Mouse (Mus musculus) myocyte (in vitro differentiated cells): Measurements from ENCODE around the gene Neurl1b. TPM values are rescaled to one million over a fixed set of nuclear protein-coding genes. Genes with fewer than 3 reads are reported as not detected.

Experiments
- H3K27me3 ChIP-seq: one replicate; pipeline ENCODE4 v1.6.1; 2011; ENCODE audit not compliant: control insufficient read depth, insufficient read depth, insufficient read length
- H3K36me3 ChIP-seq: one replicate; pipeline ENCODE4 v1.6.1; 2011; ENCODE audit not compliant: control insufficient read depth, insufficient read depth
- H3K4me2 ChIP-seq: one replicate; pipeline ENCODE4 v1.6.1; 2011; ENCODE audit warnings: low read depth, control low read depth
- H3K4me3 ChIP-seq: one replicate; pipeline ENCODE4 v1.5.1; 2011; ENCODE audit warnings: mild to moderate bottlenecking, control low read depth, moderate library complexity
- H3K79me2 ChIP-seq: one replicate; pipeline ENCODE4 v1.6.1; 2011; ENCODE audit not compliant: control insufficient read depth, insufficient read depth
- H3ac ChIP-seq: one replicate; pipeline ENCODE4 v1.6.1; 2011; ENCODE audit not compliant: control insufficient read depth, insufficient read length
- CEBPB ChIP-seq: IDR thresholded peaks from 2 replicates; pipeline ENCODE4 v1.6.1; 2011; ENCODE audit warnings: mild to moderate bottlenecking, moderate library complexity; ENCODE audit not compliant: poor library complexity, insufficient read depth, severe bottlenecking
- E2F4 ChIP-seq: IDR thresholded peaks from one replicate; pipeline ENCODE4 v1.6.1; 2011; ENCODE audit warnings: mild to moderate bottlenecking, control low read depth, moderate library complexity; ENCODE audit not compliant: insufficient read depth
- MAX ChIP-seq: IDR thresholded peaks from one replicate; pipeline ENCODE4 v1.6.1; 2011; ENCODE audit warnings: low read depth, mild to moderate bottlenecking, control low read depth
- MYOD1 ChIP-seq, 3 experiments: IDR thresholded peaks; one replicate each; pipeline ENCODE4 v1.6.1; 2011; ENCODE audit warnings: control low read depth in 2 of 3, low read depth in 2 of 3, mild to moderate bottlenecking in 2 of 3, moderate library complexity in 1 of 3; ENCODE audit not compliant: insufficient read length in 2 of 3, control insufficient read depth in 1 of 3
- MYOG ChIP-seq, 3 experiments: IDR thresholded peaks; one replicate each; pipeline ENCODE4 v1.6.1; 2011; ENCODE audit warnings: control low read depth in 2 of 3, low read depth in 2 of 3, mild to moderate bottlenecking in 2 of 3; ENCODE audit not compliant: insufficient read length in 2 of 3, control insufficient read depth in 1 of 3, insufficient read depth in 1 of 3
- POLR2A ChIP-seq: IDR thresholded peaks from one replicate; pipeline ENCODE4 v1.6.1; 2011; ENCODE audit warnings: low read depth, mild to moderate bottlenecking, control low read depth, moderate library complexity; ENCODE audit not compliant: insufficient read length
- POLR2AphosphoS2 ChIP-seq: IDR thresholded peaks from one replicate; pipeline ENCODE4 v1.6.1; 2011; ENCODE audit warnings: low read depth, control low read depth; ENCODE audit not compliant: insufficient read length
- REST ChIP-seq: IDR thresholded peaks from one replicate; pipeline ENCODE4 v1.6.1; 2011; ENCODE audit warnings: mild to moderate bottlenecking, control low read depth, moderate library complexity; ENCODE audit not compliant: insufficient read depth, insufficient read length
- SRF ChIP-seq: IDR thresholded peaks from one replicate; pipeline ENCODE4 v1.6.1; 2011; ENCODE audit warnings: low read depth; ENCODE audit not compliant: control insufficient read depth, insufficient read length
- TCF12 ChIP-seq: IDR thresholded peaks from one replicate; pipeline ENCODE4 v1.6.1; 2011; ENCODE audit warnings: mild to moderate bottlenecking, control low read depth; ENCODE audit not compliant: poor library complexity, insufficient read depth, severe bottlenecking
- TCF3 ChIP-seq: IDR thresholded peaks from one replicate; pipeline ENCODE4 v1.6.1; 2011; ENCODE audit warnings: low read depth, control low read depth; ENCODE audit not compliant: insufficient read length
- USF1 ChIP-seq: IDR thresholded peaks from one replicate; pipeline ENCODE4 v1.6.1; 2011; ENCODE audit warnings: low read depth, mild to moderate bottlenecking, control low read depth, moderate library complexity
- polyA plus RNA-seq: library from polyadenylated mRNA; unstranded; fragments of >200 nt; fragmentation: generic; extraction: Trizol; gene quantifications from one replicate; pipeline ENCODE4 v1.2.1, GENCODE M21; 2012; ENCODE audit warnings: missing spikeins

The Neurl1b gene
- polyA plus RNA-seq, 1 experiment, result 0.55 TPM

GRCm38 (mm10) chr17:26415355-26415865 lies 781 bp downstream of the Neurl1b start:
- Histone ChIP-seq H3K4me3 (no peak overlapping the region), H3K79me2 (no peaks in the 10 kb centered on the region), H3ac (no peak overlapping the region), H3K36me3 (no peaks in the 10 kb centered on the region), H3K4me2 (peak overlapping the region; percentile 61), H3K27me3 (peaks cover 89% of the 10 kb centered on the region)
- TF ChIP-seq POLR2AphosphoS2, result no peak
- TF ChIP-seq TCF3, result no peak
- TF ChIP-seq REST, result no peak
- no peak for TF ChIP-seq CEBPB
- no peak for TF ChIP-seq E2F4
- no peak for TF ChIP-seq MAX
- TF ChIP-seq POLR2A, result no peak
- no peak for TF ChIP-seq USF1
- TF ChIP-seq MYOG (IDR thresholded peaks at IDR 0.05; ENCODE audit: control insufficient read depth in 1 of 3, insufficient read depth in 1 of 3, insufficient read length in 2 of 3, low read depth in 2 of 3), result no peak
- no peak for TF ChIP-seq TCF12
- no peak for TF ChIP-seq MYOD1 (IDR thresholded peaks at IDR 0.05; ENCODE audit: control insufficient read depth in 1 of 3, insufficient read length in 2 of 3, low read depth in 2 of 3)
- TF ChIP-seq SRF, result no peak

GRCm38 (mm10) chr17:26416141-26416540 lies 1.5 kb downstream of the Neurl1b start:
- TF ChIP-seq MYOD1 (IDR thresholded peaks at IDR 0.05; ENCODE audit: control insufficient read depth in 1 of 3, insufficient read length in 2 of 3, low read depth in 2 of 3) (no peak), USF1 (no peak), TCF12 (no peak)
- Histone ChIP-seq H3ac (no peak overlapping the region), H3K36me3 (no peaks in the 10 kb centered on the region), H3K4me2 (no peak overlapping the region), H3K27me3 (peaks cover 82% of the 10 kb centered on the region), H3K4me3 (no peak overlapping the region), H3K79me2 (no peaks in the 10 kb centered on the region)

DNA sequence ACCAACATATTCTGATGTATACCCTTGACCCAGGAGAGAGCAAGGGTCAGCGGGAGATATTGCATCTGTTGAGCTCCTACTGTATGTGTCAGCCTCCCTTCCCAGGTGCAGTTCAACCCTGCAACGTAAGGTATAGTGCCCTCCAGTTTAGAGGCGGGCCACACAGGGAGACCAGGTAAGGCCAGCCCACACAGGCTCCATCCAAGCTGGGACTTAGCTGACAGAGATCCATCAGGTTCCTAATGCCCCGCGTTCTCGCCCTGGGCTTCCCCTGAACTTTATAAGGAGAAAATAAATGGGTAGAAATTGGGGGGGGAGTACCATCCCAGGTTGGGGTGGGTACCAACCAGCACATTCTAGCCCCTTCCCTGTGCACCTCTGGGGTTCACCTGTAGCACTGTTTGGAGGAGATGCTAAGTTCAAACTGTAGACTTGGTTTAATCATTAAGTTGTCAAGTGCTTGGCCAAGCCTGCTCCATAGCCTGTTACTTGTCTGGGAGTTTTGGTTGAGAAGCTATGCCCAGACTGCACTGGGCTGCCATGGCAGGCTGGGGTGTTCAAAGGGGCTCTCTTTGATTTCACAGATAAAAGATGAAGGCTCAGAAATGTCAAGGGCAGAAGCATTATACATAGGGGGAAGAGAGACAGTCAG lies 3.3 kb downstream of the Neurl1b start:
- no peak for TF ChIP-seq POLR2AphosphoS2
- no peak for TF ChIP-seq POLR2A
- TF ChIP-seq SRF, result no peak
- TF ChIP-seq REST, result no peak
- TF ChIP-seq MYOD1 (IDR thresholded peaks at IDR 0.05; ENCODE audit: control insufficient read depth in 1 of 3, insufficient read length in 2 of 3, low read depth in 2 of 3), result no peak
- no peak for TF ChIP-seq MAX
- TF ChIP-seq CEBPB, result no peak
- no peak for TF ChIP-seq USF1
- TF ChIP-seq TCF3, result no peak
- no peak for TF ChIP-seq TCF12
- no peak for TF ChIP-seq E2F4
- TF ChIP-seq MYOG (IDR thresholded peaks at IDR 0.05; ENCODE audit: control insufficient read depth in 1 of 3, insufficient read depth in 1 of 3, insufficient read length in 2 of 3, low read depth in 2 of 3), result no peak
- Histone ChIP-seq H3K79me2 (no peaks in the 10 kb centered on the region), H3K36me3 (no peaks in the 10 kb centered on the region), H3K4me3 (no peak overlapping the region), H3K4me2 (no peak overlapping the region), H3K27me3 (peaks cover 70% of the 10 kb centered on the region), H3ac (no peak overlapping the region)

- H3K27me3 ChIP-seq, result peaks cover 53% of the 10 kb centered on the region
- no peaks in the 10 kb centered on the region for H3K79me2 ChIP-seq
- H3ac ChIP-seq, result no peak overlapping the region
- TF ChIP-seq MYOG (IDR thresholded peaks at IDR 0.05; ENCODE audit: control insufficient read depth in 1 of 3, insufficient read depth in 1 of 3, insufficient read length in 2 of 3, low read depth in 2 of 3) (no peak), TCF12 (no peak), E2F4 (no peak), POLR2A (no peak), REST (no peak), SRF (no peak), CEBPB (no peak), MYOD1 (IDR thresholded peaks at IDR 0.05; ENCODE audit: control insufficient read depth in 1 of 3, insufficient read length in 2 of 3, low read depth in 2 of 3) (no peak), TCF3 (no peak)
- H3K4me3 ChIP-seq, result no peak overlapping the region
- no peaks in the 10 kb centered on the region for H3K36me3 ChIP-seq
- no peak overlapping the region for H3K4me2 ChIP-seq
These were observed 6.0 kb downstream of the Neurl1b start for GRCm38 (mm10) chr17:26420491-26421247.
